In genomic region chr3:107829625-107830024, GRCm38 (mm10) we compare ENCODE assay signal across 15 mouse cellular contexts. TPM values are rescaled to one million over a fixed set of nuclear protein-coding genes. Genes with fewer than 3 reads are reported as not detected.
DNase-seq lines count a peak whose midpoint lies in the region; ATAC-seq lines count a peak whose summit lies in the region.
"Had no signal": no experiment of that assay in that cellular context is flagged by ENCODE, and none has a peak within 500 bp of the region (broad histone marks: within the 10 kb centered on the region; RNA-seq: fewer than 3 reads in every experiment).

No protein-coding gene starts in this region.

- H3K9me3 ChIP-seq in midbrain, embryonic 10.5 days (replicated peaks) = no peaks in the 10 kb centered on the region
- no peaks in the 10 kb centered on the region for H3K9me3 ChIP-seq in midbrain, embryonic 13.5 days
- no peaks in the 10 kb centered on the region for H3K9me3 ChIP-seq in hindbrain, embryonic 12.5 days (replicated peaks)
- H3K9me3 ChIP-seq in kidney, embryonic 16.5 days (ENCODE audit: low read length) = no peaks in the 10 kb centered on the region
- H3K9me3 ChIP-seq: embryonic facial prominence, embryonic 12.5 days; G1E; lung, embryonic 15.5 days; stomach, embryonic 15.5 days had no signal

- no peak overlapping the region for H3K4me3 ChIP-seq in midbrain, embryonic 10.5 days
- H3K4me3 ChIP-seq in midbrain, embryonic 13.5 days (replicated peaks) = no peak overlapping the region
- H3K4me3 ChIP-seq in hindbrain, embryonic 12.5 days = no peak overlapping the region
- H3K4me3 ChIP-seq in kidney, embryonic 16.5 days (ENCODE audit: low read length) = no peak overlapping the region
- H3K4me3 ChIP-seq: embryonic facial prominence, embryonic 12.5 days; lung, embryonic 15.5 days; stomach, embryonic 15.5 days had no signal

- no peak overlapping the region for H3K4me2 ChIP-seq in midbrain, embryonic 13.5 days (replicated peaks)
- H3K4me2 ChIP-seq in hindbrain, embryonic 12.5 days (replicated peaks) = no peak overlapping the region
- H3K4me2 ChIP-seq in kidney, embryonic 16.5 days (replicated peaks; ENCODE audit: low read depth, low read length) = no peak overlapping the region
- H3K4me2 ChIP-seq: embryonic facial prominence, embryonic 12.5 days; lung, embryonic 15.5 days; stomach, embryonic 15.5 days had no signal

- ATAC-seq in midbrain, embryonic 13.5 days = no peak
- ATAC-seq in hindbrain, embryonic 12.5 days (ENCODE audit: low FRiP score) = no peak
- no peak for ATAC-seq in kidney, embryonic 16.5 days (ENCODE audit: low FRiP score, low TSS enrichment)

- DNase-seq in midbrain, embryonic 10.5 days (ENCODE audit: low spot score) = no peak
- DNase-seq in adipocyte (ENCODE audit: low spot score) = peak; percentile 72
- DNase-seq in heart, postnatal 10 days = peak; percentile 66 to 75
- peak; percentile 82 for DNase-seq in skeletal muscle tissue, adult 2 months (ENCODE audit: low read depth, low spot score)
- DNase-seq in cerebellum, adult 9-10 months = no peak
- DNase-seq: cerebellum, adult 8-10 months had no signal

- peak overlapping the region; percentile 14; the same call in 1 of the 2 replicates for H3K27ac ChIP-seq in midbrain, embryonic 10.5 days (replicated peaks)
- H3K27ac ChIP-seq in midbrain, embryonic 13.5 days = no peak overlapping the region
- H3K27ac ChIP-seq in hindbrain, embryonic 12.5 days = no peak overlapping the region
- H3K27ac ChIP-seq in kidney, embryonic 16.5 days (ENCODE audit: low read length) = no peak overlapping the region
- H3K27ac ChIP-seq: embryonic facial prominence, embryonic 12.5 days; lung, embryonic 15.5 days; stomach, embryonic 15.5 days had no signal

- H3K27me3 ChIP-seq in midbrain, embryonic 10.5 days (ENCODE audit: low read depth, poor library complexity, severe bottlenecking) = no peaks in the 10 kb centered on the region
- no peaks in the 10 kb centered on the region for H3K27me3 ChIP-seq in midbrain, embryonic 13.5 days
- no peaks in the 10 kb centered on the region for H3K27me3 ChIP-seq in hindbrain, embryonic 12.5 days
- H3K27me3 ChIP-seq in kidney, embryonic 16.5 days (ENCODE audit: insufficient read depth, low read length) = no peaks in the 10 kb centered on the region
- H3K27me3 ChIP-seq: embryonic facial prominence, embryonic 12.5 days; stomach, embryonic 15.5 days had no signal

- WGBS in midbrain, embryonic 10.5 days = 74% methylated on average over 14 of the region's 14 CpGs
- WGBS in midbrain, embryonic 13.5 days = 73% methylated on average over 14 of the region's 14 CpGs
- WGBS in hindbrain, embryonic 12.5 days = 77% methylated on average over 14 of the region's 14 CpGs
- 63% methylated on average over 14 of the region's 14 CpGs for WGBS in kidney, embryonic 16.5 days

- no peak overlapping the region for H3K9ac ChIP-seq in midbrain, embryonic 13.5 days (replicated peaks)
- H3K9ac ChIP-seq in hindbrain, embryonic 12.5 days = no peak overlapping the region
- no peak overlapping the region for H3K9ac ChIP-seq in kidney, embryonic 16.5 days (replicated peaks; ENCODE audit: low read length)
- H3K9ac ChIP-seq: embryonic facial prominence, embryonic 12.5 days; lung, embryonic 15.5 days; stomach, embryonic 15.5 days had no signal

- H3K4me1 ChIP-seq in midbrain, embryonic 10.5 days = peaks cover 32% of the 10 kb centered on the region
- peaks cover 29% of the 10 kb centered on the region for H3K4me1 ChIP-seq in midbrain, embryonic 13.5 days (replicated peaks)
- H3K4me1 ChIP-seq in hindbrain, embryonic 12.5 days = peaks cover 26% of the 10 kb centered on the region
- H3K4me1 ChIP-seq in kidney, embryonic 16.5 days (ENCODE audit: insufficient read depth, low read length) = 0 out of 2 replicates have a peak, but pooled peaks cover 8% of the 10 kb centered on the region
- H3K4me1 ChIP-seq: embryonic facial prominence, embryonic 12.5 days; stomach, embryonic 15.5 days had no signal

- no peaks in the 10 kb centered on the region for H3K36me3 ChIP-seq in midbrain, embryonic 10.5 days
- H3K36me3 ChIP-seq in midbrain, embryonic 13.5 days = no peaks in the 10 kb centered on the region
- H3K36me3 ChIP-seq in hindbrain, embryonic 12.5 days = no peaks in the 10 kb centered on the region
- no peaks in the 10 kb centered on the region for H3K36me3 ChIP-seq in kidney, embryonic 16.5 days (ENCODE audit: insufficient read depth, low read length)
- H3K36me3 ChIP-seq: embryonic facial prominence, embryonic 12.5 days; G1E; lung, embryonic 15.5 days; stomach, embryonic 15.5 days had no signal

- intact Hi-C loops in heart, postnatal 10 days (cut with DNase I) = no loop called here

RNA-seq across cellular contexts. Expression of gene Eps8l3, which starts 47.4 kb away (rescaled TPM):
- not detected in 2 replicates for polyA plus RNA-seq in midbrain, embryonic 10.5 days (2016; fragmentation: Nextera tagmentation; extraction: Ambion mirVana)
- 0.36 TPM in 1 of 2 replicates, not detected in the other for polyA plus RNA-seq in midbrain, embryonic 13.5 days (2015; fragmentation: Nextera tagmentation; extraction: Ambion mirVana)
- total RNA-seq in heart, postnatal 10 days (2021) = not detected
- polyA plus RNA-seq in hindbrain, embryonic 12.5 days (2016; fragmentation: Nextera tagmentation; extraction: Ambion mirVana) = not detected in 2 replicates
- not detected in 2 replicates for polyA plus RNA-seq in kidney, embryonic 16.5 days (2015; fragmentation: Nextera tagmentation; extraction: Ambion mirVana)
- total RNA-seq: G1E; left cerebral cortex, postnatal 10 days; monocyte, adult 5-6 weeks had no signal
- polyA plus RNA-seq: embryonic facial prominence, embryonic 12.5 days; G1E; lung, embryonic 15.5 days had no signal

Comparison
In these comparisons a context has a peak if more than half of its experiments do, and no peak if none do; other contexts are left out.
1. DNase-seq: peak in adipocyte (single experiment), heart, postnatal 10 days (2 of 2) and skeletal muscle tissue, adult 2 months (single experiment); none in midbrain, embryonic 10.5 days (single experiment) and cerebellum, adult 9-10 months (single experiment).